In genomic region chr12:104000594-104000993, GRCm38 (mm10) we compare ENCODE assay signal across 35 mouse cellular contexts. TPM values are rescaled to one million over a fixed set of nuclear protein-coding genes. Genes with fewer than 3 reads are reported as not detected.
A peak's percentile ranks its signal among the peaks of the same experiment; 100 is the strongest.
DNase-seq lines count a peak whose midpoint lies in the region; ATAC-seq and TF ChIP-seq lines count a peak whose summit lies in the region.
"Had no signal": no experiment of that assay in that cellular context is flagged by ENCODE, and none has a peak within 500 bp of the region (broad histone marks: within the 10 kb centered on the region; RNA-seq: fewer than 3 reads in every experiment).

No protein-coding gene starts in this region.

- no peak overlapping the region for H3K27ac ChIP-seq in intestine, postnatal 0 days (ENCODE audit: low read depth, low read length)
- no peak overlapping the region for H3K27ac ChIP-seq in intestine, embryonic 16.5 days (ENCODE audit: low read length)
- no peak overlapping the region for H3K27ac ChIP-seq in gastrocnemius, adult 2 months
- H3K27ac ChIP-seq in kidney, embryonic 14.5 days (ENCODE audit: low read depth, low read length), result no peak overlapping the region
- H3K27ac ChIP-seq: forebrain, embryonic 13.5 days; heart, embryonic 10.5 days; hindbrain, embryonic 10.5 days; limb, embryonic 13.5 days; liver, embryonic 13.5 days; midbrain, embryonic 15.5 days; neural tube, embryonic 12.5 days; stomach, embryonic 15.5 days had no signal

- H3K9me3 ChIP-seq in intestine, postnatal 0 days (ENCODE audit: control insufficient read depth), result no peaks in the 10 kb centered on the region
- no peaks in the 10 kb centered on the region for H3K9me3 ChIP-seq in intestine, embryonic 16.5 days (ENCODE audit: control insufficient read depth, low read length)
- peaks cover 4% of the 10 kb centered on the region; the same call in 1 of the 2 replicates for H3K9me3 ChIP-seq in kidney, embryonic 14.5 days (ENCODE audit: control insufficient read depth, low read length)
- H3K9me3 ChIP-seq: heart, embryonic 10.5 days; limb, embryonic 13.5 days; midbrain, embryonic 15.5 days; neural tube, embryonic 12.5 days; stomach, embryonic 15.5 days had no signal

- intact Hi-C loops in gastrocnemius, adult 2 months (cut with DNase I), result no loop called here

- DNase-seq in ES-CJ7 (ENCODE audit: low read depth, low spot score), result peak; percentile 10
- DNase-seq in gastrocnemius, postnatal 10 days, result no peak
- DNase-seq in gastrocnemius, adult 2 months, result no peak
- no peak for DNase-seq in yolk sac, embryonic 10.5 days (ENCODE audit: low spot score)
- DNase-seq: adrenal gland, postnatal 25 days; B cell, adult 2 months; cerebellum, adult 11 months; cerebellum, postnatal 10 days; embryo, embryonic 11 days; kidney, adult 11 months; kidney, postnatal 4 days; layer of hippocampus, adult 9-11 months; liver, embryonic 13.5 days; lung, embryonic 14.5 days; lung, postnatal 36 days; thymus, postnatal 25 days had no signal

- H3K4me2 ChIP-seq in intestine, postnatal 0 days (replicated peaks; ENCODE audit: low read depth), result no peak overlapping the region
- H3K4me2 ChIP-seq in intestine, embryonic 16.5 days (ENCODE audit: low read depth, low read length), result no peak overlapping the region
- H3K4me2 ChIP-seq in kidney, embryonic 14.5 days (replicated peaks; ENCODE audit: low read depth, low read length), result no peak overlapping the region
- H3K4me2 ChIP-seq: forebrain, embryonic 13.5 days; limb, embryonic 13.5 days; liver, embryonic 13.5 days; lung, embryonic 14.5 days; midbrain, embryonic 15.5 days; neural tube, embryonic 12.5 days; stomach, embryonic 15.5 days had no signal

- no peak for TF ChIP-seq CTCF in intestine, postnatal 0 days (IDR thresholded peaks at IDR 0.05; ENCODE audit: low read depth)
- TF ChIP-seq CTCF in gastrocnemius, adult 2 months (IDR thresholded peaks at IDR 0.05), result no peak

- 89% methylated on average over 3 of the region's 3 CpGs for WGBS in intestine, postnatal 0 days
- WGBS in intestine, embryonic 16.5 days, result 90% methylated on average over 3 of the region's 3 CpGs
- WGBS in kidney, embryonic 14.5 days, result 90% methylated on average over 3 of the region's 3 CpGs

- peak; percentile 41; the same call in 1 of the 2 replicates for ATAC-seq in intestine, postnatal 0 days
- no peak for ATAC-seq in intestine, embryonic 16.5 days
- peak; percentile 45; the same call in 1 of the 2 replicates for ATAC-seq in common myeloid progenitor, adult 5-6 weeks (replicated peaks; ENCODE audit: low read depth, poor library complexity, severe bottlenecking)
- ATAC-seq in kidney, embryonic 14.5 days (ENCODE audit: low FRiP score, low TSS enrichment), result no peak
- ATAC-seq: forebrain, embryonic 13.5 days; hindbrain, embryonic 16.5 days; midbrain, embryonic 15.5 days had no signal

- H3K9ac ChIP-seq in intestine, postnatal 0 days (ENCODE audit: low read depth, low read length), result no peak overlapping the region
- H3K9ac ChIP-seq in intestine, embryonic 16.5 days (ENCODE audit: low read depth, low read length), result no peak overlapping the region
- H3K9ac ChIP-seq in kidney, embryonic 14.5 days (ENCODE audit: low read depth, low read length), result no peak overlapping the region
- H3K9ac ChIP-seq: forebrain, embryonic 13.5 days; limb, embryonic 13.5 days; liver, embryonic 13.5 days; lung, embryonic 14.5 days; midbrain, embryonic 15.5 days; neural tube, embryonic 12.5 days; stomach, embryonic 15.5 days had no signal

- no peak overlapping the region for H3K4me3 ChIP-seq in intestine, postnatal 0 days (ENCODE audit: low read depth, low read length)
- no peak overlapping the region for H3K4me3 ChIP-seq in intestine, embryonic 16.5 days (ENCODE audit: low read length)
- H3K4me3 ChIP-seq in gastrocnemius, adult 2 months, result no peak overlapping the region
- H3K4me3 ChIP-seq in kidney, embryonic 14.5 days (ENCODE audit: low read length), result no peak overlapping the region
- H3K4me3 ChIP-seq: forebrain, embryonic 13.5 days; heart, embryonic 10.5 days; hindbrain, embryonic 10.5 days; limb, embryonic 13.5 days; liver, embryonic 13.5 days; midbrain, embryonic 15.5 days; neural tube, embryonic 12.5 days; stomach, embryonic 15.5 days had no signal

- H3K27me3 ChIP-seq in intestine, postnatal 0 days (replicated peaks; ENCODE audit: control insufficient read depth, insufficient read depth, low read length), result no peaks in the 10 kb centered on the region
- H3K27me3 ChIP-seq in intestine, embryonic 16.5 days (replicated peaks; ENCODE audit: control insufficient read depth, insufficient read depth, low read length), result no peaks in the 10 kb centered on the region
- H3K27me3 ChIP-seq in kidney, embryonic 14.5 days (ENCODE audit: control insufficient read depth, insufficient read depth, low read length), result no peaks in the 10 kb centered on the region
- H3K27me3 ChIP-seq: forebrain, embryonic 13.5 days; limb, embryonic 13.5 days; liver, embryonic 13.5 days; midbrain, embryonic 15.5 days; neural tube, embryonic 12.5 days; stomach, embryonic 15.5 days had no signal

- H3K4me1 ChIP-seq in intestine, postnatal 0 days (replicated peaks; ENCODE audit: control insufficient read depth, insufficient read depth, low read length), result 0 out of 2 replicates have a peak, but pooled peaks cover 8% of the 10 kb centered on the region
- H3K4me1 ChIP-seq in intestine, embryonic 16.5 days (ENCODE audit: control insufficient read depth, insufficient read depth, low read length), result no peaks in the 10 kb centered on the region
- 0 out of 2 replicates have a peak, but pooled peaks cover 5% of the 10 kb centered on the region for H3K4me1 ChIP-seq in kidney, embryonic 14.5 days (ENCODE audit: control insufficient read depth, insufficient read depth, low read length)
- H3K4me1 ChIP-seq: forebrain, embryonic 13.5 days; heart, embryonic 10.5 days; hindbrain, embryonic 10.5 days; limb, embryonic 13.5 days; liver, embryonic 13.5 days; midbrain, embryonic 15.5 days; neural tube, embryonic 12.5 days; stomach, embryonic 15.5 days had no signal

- no peaks in the 10 kb centered on the region for H3K36me3 ChIP-seq in intestine, postnatal 0 days (ENCODE audit: control insufficient read depth, insufficient read depth)
- H3K36me3 ChIP-seq in intestine, embryonic 16.5 days (ENCODE audit: control insufficient read depth, insufficient read depth, low read length), result no peaks in the 10 kb centered on the region
- no peaks in the 10 kb centered on the region for H3K36me3 ChIP-seq in kidney, embryonic 14.5 days (ENCODE audit: control insufficient read depth, insufficient read depth, low read length)
- H3K36me3 ChIP-seq: heart, embryonic 10.5 days; hindbrain, embryonic 10.5 days; limb, embryonic 13.5 days; liver, embryonic 13.5 days; midbrain, embryonic 15.5 days; neural tube, embryonic 12.5 days; stomach, embryonic 15.5 days had no signal

RNA-seq across cellular contexts. Expression of gene Serpina11, which starts 10.8 kb away (rescaled TPM):
- polyA plus RNA-seq in intestine, postnatal 0 days (2015; fragmentation: Nextera tagmentation; extraction: Ambion mirVana), result not detected in 2 replicates
- polyA plus RNA-seq in intestine, embryonic 16.5 days (2015; fragmentation: Nextera tagmentation; extraction: Ambion mirVana), result 0.09 and 0.38 TPM in 2 replicates
- not detected in 2 replicates for total RNA-seq in common myeloid progenitor, adult 5-6 weeks (2017)
- not detected for total RNA-seq in gastrocnemius, postnatal 10 days (2021)
- total RNA-seq in gastrocnemius, adult 2 months (2021), result not detected
- not detected in 2 replicates for polyA plus RNA-seq in kidney, embryonic 14.5 days (2014; fragmentation: Nextera tagmentation; extraction: Ambion mirVana)
- total RNA-seq: adrenal gland, postnatal 25 days; gastrocnemius, adult 18-20 months; left cerebral cortex, adult 18-20 months; left cerebral cortex, postnatal 25 days had no signal
- polyA plus RNA-seq: embryonic facial prominence, embryonic 14.5 days; forebrain, embryonic 13.5 days; gonadal fat pad, adult 2 months; heart, embryonic 16.5 days; hindbrain, embryonic 10.5 days; hindbrain, embryonic 16.5 days; kidney, embryonic 16.5 days; limb, embryonic 13.5 days; lung, embryonic 14.5 days; midbrain, embryonic 15.5 days; neural tube, embryonic 12.5 days had no signal

RNA-seq across cellular contexts. Expression of gene Serpina9, which starts 13.0 kb away (rescaled TPM):
- polyA plus RNA-seq in intestine, postnatal 0 days (2015; fragmentation: Nextera tagmentation; extraction: Ambion mirVana), result not detected in 2 replicates
- 0.04 TPM in 1 of 2 replicates, not detected in the other for polyA plus RNA-seq in intestine, embryonic 16.5 days (2015; fragmentation: Nextera tagmentation; extraction: Ambion mirVana)
- not detected in 2 replicates for total RNA-seq in common myeloid progenitor, adult 5-6 weeks (2017)
- total RNA-seq in gastrocnemius, postnatal 10 days (2021), result not detected
- not detected for total RNA-seq in gastrocnemius, adult 2 months (2021)
- polyA plus RNA-seq in kidney, embryonic 14.5 days (2014; fragmentation: Nextera tagmentation; extraction: Ambion mirVana), result not detected in 2 replicates
- total RNA-seq: adrenal gland, postnatal 25 days; gastrocnemius, adult 18-20 months had no signal
- polyA plus RNA-seq: forebrain, embryonic 13.5 days; gonadal fat pad, adult 2 months; hindbrain, embryonic 10.5 days; limb, embryonic 13.5 days; liver, embryonic 13.5 days; lung, embryonic 14.5 days; midbrain, embryonic 15.5 days; neural tube, embryonic 12.5 days; stomach, embryonic 15.5 days had no signal

RNA-seq across cellular contexts. Expression of gene Serpina1e, which starts 41.8 kb away (rescaled TPM):
- polyA plus RNA-seq in intestine, postnatal 0 days (2015; fragmentation: Nextera tagmentation; extraction: Ambion mirVana), result 177 and 211 TPM in 2 replicates
- 49.8 and 59.2 TPM in 2 replicates for polyA plus RNA-seq in intestine, embryonic 16.5 days (2015; fragmentation: Nextera tagmentation; extraction: Ambion mirVana)
- not detected in 2 replicates for total RNA-seq in common myeloid progenitor, adult 5-6 weeks (2017)
- total RNA-seq in gastrocnemius, postnatal 10 days (2021), result under 1 TPM in 1 of 2 experiments, not detected in 1; 0.93 TPM
- under 1 TPM in 1 of 2 experiments, not detected in 1; 0.17 TPM for total RNA-seq in gastrocnemius, adult 2 months (2021)
- 0.19 and 0.26 TPM in 2 replicates for polyA plus RNA-seq in kidney, embryonic 14.5 days (2014; fragmentation: Nextera tagmentation; extraction: Ambion mirVana)
- total RNA-seq: left cerebral cortex, adult 18-20 months; left cerebral cortex, postnatal 25 days had no signal
- polyA plus RNA-seq: embryonic facial prominence, embryonic 14.5 days; forebrain, embryonic 13.5 days; hindbrain, embryonic 10.5 days; hindbrain, embryonic 16.5 days; limb, embryonic 13.5 days; midbrain, embryonic 15.5 days; neural tube, embryonic 12.5 days had no signal

RNA-seq across cellular contexts. Expression of gene Serpina12, which starts 43.6 kb away (rescaled TPM):
- not detected in 2 replicates for polyA plus RNA-seq in intestine, postnatal 0 days (2015; fragmentation: Nextera tagmentation; extraction: Ambion mirVana)
- not detected in 2 replicates for polyA plus RNA-seq in intestine, embryonic 16.5 days (2015; fragmentation: Nextera tagmentation; extraction: Ambion mirVana)
- 0.05 TPM in 1 of 2 replicates, not detected in the other for total RNA-seq in common myeloid progenitor, adult 5-6 weeks (2017)
- total RNA-seq in gastrocnemius, postnatal 10 days (2021), result not detected
- total RNA-seq in gastrocnemius, adult 2 months (2021), result not detected
- polyA plus RNA-seq in kidney, embryonic 14.5 days (2014; fragmentation: Nextera tagmentation; extraction: Ambion mirVana), result not detected in 2 replicates
- total RNA-seq: gastrocnemius, adult 18-20 months; left cerebral cortex, postnatal 25 days had no signal
- polyA plus RNA-seq: embryonic facial prominence, embryonic 14.5 days; forebrain, embryonic 13.5 days; heart, embryonic 10.5 days; heart, embryonic 16.5 days; hindbrain, embryonic 10.5 days; hindbrain, embryonic 16.5 days; kidney, embryonic 16.5 days; limb, embryonic 13.5 days; liver, embryonic 13.5 days; lung, embryonic 14.5 days; midbrain, embryonic 15.5 days; neural tube, embryonic 12.5 days; stomach, embryonic 15.5 days had no signal

Comparison
In these comparisons a context has a peak if more than half of its experiments do, and no peak if none do; other contexts are left out.
1. ATAC-seq: peak in intestine, postnatal 0 days (single experiment) and common myeloid progenitor, adult 5-6 weeks (single experiment); none in intestine, embryonic 16.5 days (single experiment) and kidney, embryonic 14.5 days (single experiment).